Mouse (Mus musculus) cerebellum, adult 18-20 months (tissue): ENCODE data around the gene Mtmr11.
"Not testable (repeated sequence)": the region's sequence is repeated elsewhere in the genome, so short reads cannot be mapped to it uniquely, and the experiment has no call there.

ENCODE experiments used
- DNase-seq, 2 experiments: peaks; one replicate each; pipeline ENCODE4 v3.0.0; 2021

The Mtmr11 gene

DNA sequence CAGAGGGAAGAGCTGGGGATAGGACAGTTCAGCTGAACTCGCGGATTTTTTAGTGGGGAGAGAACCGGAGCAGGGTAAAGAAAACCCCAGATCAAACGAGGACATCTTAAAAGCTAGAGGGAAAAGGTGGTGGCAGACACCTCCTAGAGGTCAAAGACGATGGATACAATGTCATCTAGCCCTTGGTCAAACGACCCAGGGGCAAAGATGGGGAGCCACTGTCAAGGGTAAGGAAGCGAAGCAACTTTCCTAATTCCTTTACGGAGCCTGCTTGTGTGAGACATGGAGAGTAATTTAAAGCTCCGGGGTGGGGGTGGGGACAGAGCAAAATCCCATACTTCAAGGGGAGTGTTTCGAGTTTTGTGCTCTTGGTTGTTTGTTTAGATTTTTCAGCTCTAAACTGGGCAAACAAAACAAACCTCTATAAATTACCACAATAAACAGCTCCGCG, 57.4 kb downstream of the Mtmr11 start:
- peak; percentile 36 to 52 for DNase-seq

- peak; percentile 75 to 78 for DNase-seq
Measured at GRCm38 (mm10) chr3:96219661-96220130, 57.9 kb downstream of the Mtmr11 start, which contains the start of the genes Bola1 and Hist2h2ab. Bola1 (minus strand) TSS chr3:96219709. Hist2h2ab (plus strand) TSS chr3:96219865.

- not testable (repeated sequence) for DNase-seq
Measured at GRCm38 (mm10) chr3:96220131-96220764, 58.4 kb downstream of the Mtmr11 start.

- DNase-seq, result peak; percentile 86 to 88
Measured at GRCm38 (mm10) chr3:96220765-96221639, 59.2 kb downstream of the Mtmr11 start, which contains the start of the genes Hist2h2ac and Hist2h2be. Hist2h2ac (minus strand) TSS chr3:96220880. Hist2h2be (plus strand) TSS chr3:96221119.
